Mouse (Mus musculus): ENCODE data around the gene Noct. TPM values are rescaled to one million over a fixed set of nuclear protein-coding genes. Genes with fewer than 3 reads are reported as not detected.
"Not testable (repeated sequence)": the region's sequence is repeated elsewhere in the genome, so short reads cannot be mapped to it uniquely, and the experiment has no call there.

Noct gene
- polyA plus RNA-seq (2015; fragmentation: Nextera tagmentation; extraction: Ambion mirVana) = 13.7 and 13.8 TPM in 2 replicates

DNA sequence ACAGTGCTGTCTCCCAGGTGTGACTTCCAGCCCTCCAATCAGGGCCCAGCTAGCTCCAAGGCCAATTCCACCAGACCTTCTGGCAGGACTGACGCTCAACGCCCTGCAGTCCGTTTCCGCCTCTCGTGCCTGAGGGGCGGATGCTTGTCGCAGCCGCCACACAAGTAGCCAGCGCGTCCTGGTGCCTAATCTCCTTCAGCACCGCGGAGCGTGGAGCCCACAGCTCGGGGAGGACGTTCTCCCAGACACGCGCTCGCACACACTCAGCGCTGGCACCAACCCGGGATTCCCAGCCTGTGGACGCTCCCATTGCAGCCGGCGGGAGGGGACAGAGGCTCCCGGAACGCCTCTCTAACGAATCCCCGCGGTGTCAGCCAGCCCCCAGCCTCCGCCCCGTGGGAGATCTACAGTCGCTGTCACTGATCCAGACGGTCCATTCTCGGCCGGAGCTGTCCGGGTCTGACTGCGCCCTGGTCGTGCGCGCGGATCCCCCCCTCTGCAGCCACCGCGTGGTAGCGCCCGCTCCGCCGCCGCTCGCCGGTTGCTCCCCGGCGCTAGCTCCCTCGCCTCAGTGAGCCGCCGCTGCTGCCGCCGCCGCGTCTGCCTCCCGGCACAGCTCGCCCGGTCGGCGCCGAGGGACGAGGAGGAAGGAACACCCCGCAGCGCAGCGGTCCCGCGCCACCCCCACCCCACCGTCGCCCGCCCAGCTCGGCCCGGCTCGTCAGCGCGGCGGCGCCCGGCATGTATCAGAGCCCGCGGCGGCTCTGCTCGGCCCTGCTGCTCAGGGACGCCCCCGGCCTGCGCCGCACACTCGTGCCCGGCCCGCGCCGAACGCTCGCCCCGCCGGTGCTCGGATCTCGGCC lies at the start of gene Noct:
Noct (plus strand) TSS at position 85 of the 863 bp plus-strand sequence.
- WGBS (ENCODE audit: insufficient replicate concordance) = under 1% methylated on average over 85 of the region's 100 CpGs
- Histone ChIP-seq H3K9me3 (replicated peaks; ENCODE audit: control insufficient read depth, low read length) (no peaks in the 10 kb centered on the region), H3K36me3 (ENCODE audit: control insufficient read depth, insufficient read depth) (no peaks in the 10 kb centered on the region; the same call in 1 of the 2 replicates), H3K4me2 (ENCODE audit: low read depth, low read length) (peak within 1 kb of the TSS; percentile 99), H3K27me3 (ENCODE audit: control insufficient read depth, insufficient read depth, low read depth, low read length) (peaks cover 1% of the 10 kb centered on the region), H3K27ac (ENCODE audit: low read length) (peak within 1 kb of the TSS; percentile 95), H3K9ac (ENCODE audit: low read depth, low read length) (peak within 1 kb of the TSS; percentile 98), H3K4me1 (ENCODE audit: control insufficient read depth, low read depth, low read length) (peaks cover 41% of the 10 kb centered on the region), H3K4me3 (ENCODE audit: low read depth, low read length) (peak within 1 kb of the TSS; percentile 98)
- peak; percentile 94 for ATAC-seq (ENCODE audit: low read depth)

DNA sequence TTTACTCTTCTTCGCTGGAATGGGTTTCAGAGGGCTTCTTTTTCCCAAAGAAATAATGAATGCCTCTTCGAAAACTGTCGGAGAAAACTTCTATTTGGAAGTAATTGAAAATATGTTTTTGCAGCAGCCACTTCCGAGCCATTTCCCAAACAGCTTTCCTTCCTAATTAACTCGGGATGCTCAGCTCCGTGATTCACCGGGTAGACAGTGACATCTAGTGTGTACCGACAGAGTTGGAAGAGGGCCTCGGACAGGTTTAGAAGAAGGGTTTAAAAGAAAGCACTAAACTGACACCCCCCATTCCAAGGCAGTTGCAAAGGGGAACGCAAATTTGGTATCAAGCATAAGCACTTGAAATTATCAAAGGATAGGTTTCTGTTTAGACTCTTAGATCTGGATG lies 46.1 kb upstream of the Noct start:
- H3K27me3 ChIP-seq (ENCODE audit: control insufficient read depth, insufficient read depth, low read depth, low read length) = no peaks in the 10 kb centered on the region
- no peaks in the 10 kb centered on the region for H3K4me1 ChIP-seq (ENCODE audit: control insufficient read depth, low read depth, low read length)
- WGBS (ENCODE audit: insufficient replicate concordance) = 49% methylated on average over 10 of the region's 10 CpGs
- no peaks in the 10 kb centered on the region for H3K36me3 ChIP-seq (ENCODE audit: control insufficient read depth, insufficient read depth)
- H3K4me3 ChIP-seq (ENCODE audit: low read depth, low read length) = no peak overlapping the region
- H3K27ac ChIP-seq (ENCODE audit: low read length) = no peak overlapping the region
- ATAC-seq (ENCODE audit: low read depth) = no peak
- H3K4me2 ChIP-seq (ENCODE audit: low read depth, low read length) = no peak overlapping the region
- no peaks in the 10 kb centered on the region for H3K9me3 ChIP-seq (replicated peaks; ENCODE audit: control insufficient read depth, low read length)
- no peak overlapping the region for H3K9ac ChIP-seq (ENCODE audit: low read depth, low read length)

DNA sequence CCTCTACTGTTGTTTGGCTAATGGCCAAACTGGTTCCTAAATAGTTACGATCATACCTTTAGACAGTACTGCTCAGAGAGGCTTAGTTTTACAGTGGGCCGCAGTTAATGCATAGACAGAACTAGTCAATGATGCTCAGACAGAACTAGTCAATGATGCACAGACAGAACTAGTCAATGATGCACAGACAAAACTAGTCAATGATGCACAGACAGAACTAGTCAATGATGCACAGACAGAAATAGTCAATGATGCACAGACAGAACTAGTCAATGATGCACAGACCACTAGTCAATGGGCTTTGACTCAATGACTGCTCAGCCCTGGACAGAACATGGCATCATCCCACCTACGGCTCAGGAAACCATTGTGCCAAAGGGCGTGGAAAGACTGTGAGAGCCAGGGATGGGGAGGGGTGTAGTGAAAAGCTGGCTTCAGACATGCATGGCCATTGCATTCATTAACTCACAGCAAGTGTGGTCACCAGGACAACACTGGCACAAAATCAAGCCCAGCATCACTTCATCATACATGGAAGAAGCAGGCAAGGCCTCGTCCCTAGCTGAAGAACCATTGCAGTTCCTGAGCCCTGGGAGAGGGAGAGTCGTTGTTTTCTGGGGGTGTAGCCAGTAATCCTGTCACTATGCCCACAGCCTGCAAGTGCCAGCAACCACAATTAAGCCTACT lies 44.6 kb upstream of the Noct start:
- H3K9ac ChIP-seq (ENCODE audit: low read depth, low read length) = no peak overlapping the region
- no peaks in the 10 kb centered on the region for H3K4me1 ChIP-seq (ENCODE audit: control insufficient read depth, low read depth, low read length)
- H3K4me3 ChIP-seq (ENCODE audit: low read depth, low read length) = no peak overlapping the region

DNA sequence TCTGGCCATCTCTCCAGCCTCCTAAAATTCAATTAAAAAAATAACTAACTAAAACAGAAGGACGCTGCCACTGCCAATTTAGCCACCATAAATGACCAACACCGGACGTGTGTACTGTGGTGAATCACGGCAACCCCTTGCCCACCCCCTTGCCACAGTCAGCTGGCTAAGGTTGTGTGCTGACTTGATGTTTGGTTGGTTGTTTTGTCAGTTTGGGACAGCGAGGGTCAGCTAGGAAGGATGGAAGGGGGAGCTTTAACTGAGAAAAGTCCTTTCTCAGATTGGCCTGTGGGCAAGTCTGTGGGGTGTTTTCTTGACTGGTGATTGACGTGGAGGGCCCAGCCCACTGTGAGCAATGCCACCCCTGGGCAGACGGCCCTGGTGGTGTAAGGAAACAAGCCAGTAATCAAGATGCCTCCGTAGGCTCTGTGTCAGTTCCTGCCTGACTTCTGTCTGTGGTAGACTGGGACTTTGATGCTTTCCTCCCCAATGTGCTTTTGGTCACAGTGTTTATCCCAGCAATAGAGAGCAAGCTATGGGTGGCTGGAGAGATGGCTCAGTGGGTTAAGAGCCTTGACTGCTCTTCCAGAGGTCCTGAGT lies 43.8 kb upstream of the Noct start:
- H3K27me3 ChIP-seq (ENCODE audit: control insufficient read depth, insufficient read depth, low read depth, low read length) = no peaks in the 10 kb centered on the region
- H3K4me1 ChIP-seq (ENCODE audit: control insufficient read depth, low read depth, low read length) = no peaks in the 10 kb centered on the region
- no peak for ATAC-seq (ENCODE audit: low read depth)
- no peak overlapping the region for H3K4me2 ChIP-seq (ENCODE audit: low read depth, low read length)
- no peaks in the 10 kb centered on the region for H3K9me3 ChIP-seq (replicated peaks; ENCODE audit: control insufficient read depth, low read length)
- H3K9ac ChIP-seq (ENCODE audit: low read depth, low read length) = no peak overlapping the region
- no peaks in the 10 kb centered on the region for H3K36me3 ChIP-seq (ENCODE audit: control insufficient read depth, insufficient read depth)
- no peak overlapping the region for H3K4me3 ChIP-seq (ENCODE audit: low read depth, low read length)
- WGBS (ENCODE audit: insufficient replicate concordance) = 64% methylated on average over 8 of the region's 8 CpGs
- H3K27ac ChIP-seq (ENCODE audit: low read length) = no peak overlapping the region

More for the DNA sequence above, 44.6 kb upstream of the Noct start:
- Histone ChIP-seq H3K9me3 (replicated peaks; ENCODE audit: control insufficient read depth, low read length) (no peaks in the 10 kb centered on the region), H3K27me3 (ENCODE audit: control insufficient read depth, insufficient read depth, low read depth, low read length) (no peaks in the 10 kb centered on the region), H3K27ac (ENCODE audit: low read length) (no peak overlapping the region), H3K36me3 (ENCODE audit: control insufficient read depth, insufficient read depth) (no peaks in the 10 kb centered on the region), H3K4me2 (ENCODE audit: low read depth, low read length) (no peak overlapping the region)
- ATAC-seq (ENCODE audit: low read depth) = no peak
- 76% methylated on average over 6 of the region's 6 CpGs for WGBS (ENCODE audit: insufficient replicate concordance)

DNA sequence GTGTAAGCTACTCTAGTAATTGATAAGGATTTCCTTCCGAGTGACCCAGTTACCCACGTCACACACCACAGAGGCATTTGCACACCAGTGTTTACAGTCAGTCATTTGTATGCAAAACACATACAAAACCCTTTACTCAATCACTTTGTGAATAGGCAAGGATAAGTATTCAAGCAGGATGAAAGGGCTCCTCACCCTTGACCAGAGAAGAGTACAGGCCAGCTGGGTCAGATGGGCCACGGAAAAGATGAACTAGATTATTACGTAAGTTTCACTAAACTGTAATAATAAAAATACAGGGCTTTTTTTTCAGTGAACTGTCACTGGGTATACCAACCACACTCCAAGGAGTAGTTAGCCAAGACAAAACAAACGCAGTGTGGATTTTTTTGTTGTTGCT lies 41.8 kb upstream of the Noct start:
- H3K9me3 ChIP-seq (replicated peaks; ENCODE audit: control insufficient read depth, low read length) = no peaks in the 10 kb centered on the region
- H3K9ac ChIP-seq (ENCODE audit: low read depth, low read length) = no peak overlapping the region
- no peaks in the 10 kb centered on the region for H3K36me3 ChIP-seq (ENCODE audit: control insufficient read depth, insufficient read depth)
- no peaks in the 10 kb centered on the region for H3K27me3 ChIP-seq (ENCODE audit: control insufficient read depth, insufficient read depth, low read depth, low read length)
- H3K27ac ChIP-seq (ENCODE audit: low read length) = no peak overlapping the region
- 51% methylated on average over 5 of the region's 5 CpGs for WGBS (ENCODE audit: insufficient replicate concordance)
- H3K4me1 ChIP-seq (ENCODE audit: control insufficient read depth, low read depth, low read length) = no peaks in the 10 kb centered on the region
- H3K4me3 ChIP-seq (ENCODE audit: low read depth, low read length) = no peak overlapping the region
- H3K4me2 ChIP-seq (ENCODE audit: low read depth, low read length) = no peak overlapping the region
- no peak for ATAC-seq (ENCODE audit: low read depth)

DNA sequence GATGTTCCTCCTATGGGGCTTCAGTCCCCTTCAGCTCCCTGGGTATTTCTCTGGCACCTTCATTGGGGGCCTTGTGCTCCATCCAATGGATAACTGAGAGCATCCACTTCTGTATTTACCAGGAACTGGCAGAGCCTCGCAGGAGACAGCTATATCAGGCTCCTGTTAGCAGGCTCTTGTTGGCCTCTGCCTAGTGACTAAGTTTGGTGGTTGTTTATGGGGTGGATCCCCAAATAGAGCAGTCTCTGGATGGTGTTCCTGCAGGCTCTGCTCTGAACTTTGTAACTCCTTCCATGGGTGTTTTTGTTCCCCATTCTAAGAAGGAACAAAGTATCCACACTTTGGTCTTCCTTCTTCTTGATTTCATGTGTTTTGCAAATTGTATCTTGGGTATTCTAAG lies 40.7 kb upstream of the Noct start:
- H3K27ac ChIP-seq (ENCODE audit: low read length); H3K9me3 ChIP-seq (replicated peaks; ENCODE audit: control insufficient read depth, low read length); ATAC-seq (ENCODE audit: low read depth); H3K9ac ChIP-seq (ENCODE audit: low read depth, low read length); H3K36me3 ChIP-seq (ENCODE audit: control insufficient read depth, insufficient read depth); H3K4me3 ChIP-seq (ENCODE audit: low read depth, low read length); H3K27me3 ChIP-seq (ENCODE audit: control insufficient read depth, insufficient read depth, low read depth, low read length); H3K4me1 ChIP-seq (ENCODE audit: control insufficient read depth, low read depth, low read length); H3K4me2 ChIP-seq (ENCODE audit: low read depth, low read length): not testable (repeated sequence)
- 38% methylated on average over 1 of the region's 1 CpGs for WGBS (ENCODE audit: insufficient replicate concordance)

DNA sequence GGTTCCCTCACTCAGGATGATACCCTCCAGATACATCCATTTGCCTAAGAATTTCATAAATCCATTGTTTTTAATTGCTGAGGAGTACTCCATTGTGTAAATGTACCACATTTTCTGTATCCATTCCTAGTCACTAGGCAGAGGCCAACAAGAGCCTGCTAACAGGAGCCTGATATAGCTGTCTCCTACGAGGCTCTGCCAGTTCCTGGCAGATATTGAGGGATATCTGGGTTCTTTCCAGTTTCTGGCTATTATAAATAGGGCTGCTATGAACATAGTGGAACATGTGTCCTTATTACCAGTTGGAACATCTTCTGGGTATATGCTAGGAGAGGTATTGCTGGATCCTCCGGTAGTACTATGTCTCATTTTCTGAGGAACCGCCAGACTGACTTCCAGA lies 40.3 kb upstream of the Noct start:
- WGBS (ENCODE audit: insufficient replicate concordance) = 58% methylated on average over 3 of the region's 3 CpGs
- not testable (repeated sequence) for H3K9ac ChIP-seq (ENCODE audit: low read depth, low read length); H3K27me3 ChIP-seq (ENCODE audit: control insufficient read depth, insufficient read depth, low read depth, low read length); H3K27ac ChIP-seq (ENCODE audit: low read length); ATAC-seq (ENCODE audit: low read depth); H3K4me2 ChIP-seq (ENCODE audit: low read depth, low read length); H3K9me3 ChIP-seq (replicated peaks; ENCODE audit: control insufficient read depth, low read length); H3K36me3 ChIP-seq (ENCODE audit: control insufficient read depth, insufficient read depth); H3K4me3 ChIP-seq (ENCODE audit: low read depth, low read length); H3K4me1 ChIP-seq (ENCODE audit: control insufficient read depth, low read depth, low read length)

DNA sequence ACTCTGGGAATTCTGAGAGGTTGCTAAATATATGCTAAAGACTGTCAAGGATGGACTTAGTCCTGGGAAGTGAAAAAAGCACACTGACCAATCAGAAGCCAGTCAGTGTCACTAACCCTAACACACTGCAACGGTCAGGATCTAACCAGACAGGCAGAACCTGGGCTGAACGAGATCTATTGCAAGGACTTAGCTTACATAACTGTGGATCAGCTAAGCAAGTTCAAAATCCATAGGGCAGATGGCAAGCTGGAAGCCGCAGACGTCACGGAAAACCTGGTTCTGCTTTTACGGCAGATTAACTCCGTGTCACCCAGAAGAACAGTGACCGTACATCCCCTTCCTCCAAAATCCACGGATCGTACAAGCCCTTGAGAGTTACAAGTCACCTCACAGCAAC lies 39.5 kb upstream of the Noct start:
- 61% methylated on average over 10 of the region's 10 CpGs for WGBS (ENCODE audit: insufficient replicate concordance)
- no peaks in the 10 kb centered on the region for H3K4me1 ChIP-seq (ENCODE audit: control insufficient read depth, low read depth, low read length)
- no peaks in the 10 kb centered on the region for H3K27me3 ChIP-seq (ENCODE audit: control insufficient read depth, insufficient read depth, low read depth, low read length)
- H3K4me2 ChIP-seq (ENCODE audit: low read depth, low read length) = no peak overlapping the region
- H3K9me3 ChIP-seq (replicated peaks; ENCODE audit: control insufficient read depth, low read length) = no peaks in the 10 kb centered on the region
- no peak overlapping the region for H3K4me3 ChIP-seq (ENCODE audit: low read depth, low read length)
- no peak overlapping the region for H3K27ac ChIP-seq (ENCODE audit: low read length)
- H3K36me3 ChIP-seq (ENCODE audit: control insufficient read depth, insufficient read depth) = no peaks in the 10 kb centered on the region
- ATAC-seq (ENCODE audit: low read depth) = peak; percentile 53; the same call in 1 of the 2 replicates
- H3K9ac ChIP-seq (ENCODE audit: low read depth, low read length) = no peak overlapping the region

DNA sequence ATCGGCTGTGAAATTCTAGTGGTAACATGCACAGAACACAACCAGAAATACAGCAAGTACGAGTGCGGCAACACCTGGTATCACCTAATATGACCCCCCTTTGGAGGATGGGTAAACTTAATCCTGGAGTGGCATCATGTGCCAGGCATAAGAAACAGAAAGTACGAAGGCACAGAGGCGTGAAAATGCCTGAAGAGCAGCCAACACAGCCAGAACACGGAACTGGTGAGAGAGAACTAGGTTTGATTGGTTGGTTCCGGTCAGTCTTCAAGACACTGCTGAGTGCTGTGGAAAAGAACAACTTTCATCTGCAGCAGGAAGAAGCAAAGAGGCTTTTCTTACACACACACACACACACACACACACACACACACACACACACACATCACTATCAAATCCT lies 38.8 kb upstream of the Noct start:
- ATAC-seq (ENCODE audit: low read depth) = no peak
- 66% methylated on average over 7 of the region's 7 CpGs for WGBS (ENCODE audit: insufficient replicate concordance)
- Histone ChIP-seq H3K9me3 (replicated peaks; ENCODE audit: control insufficient read depth, low read length) (no peaks in the 10 kb centered on the region), H3K4me2 (ENCODE audit: low read depth, low read length) (no peak overlapping the region), H3K4me3 (ENCODE audit: low read depth, low read length) (no peak overlapping the region), H3K27me3 (ENCODE audit: control insufficient read depth, insufficient read depth, low read depth, low read length) (no peaks in the 10 kb centered on the region), H3K9ac (ENCODE audit: low read depth, low read length) (no peak overlapping the region), H3K4me1 (ENCODE audit: control insufficient read depth, low read depth, low read length) (no peaks in the 10 kb centered on the region), H3K27ac (ENCODE audit: low read length) (no peak overlapping the region), H3K36me3 (ENCODE audit: control insufficient read depth, insufficient read depth) (no peaks in the 10 kb centered on the region)

Data from liver, embryonic 16.5 days (tissue).